Mouse (Mus musculus) cerebellum, postnatal 36 days (tissue): ENCODE data around the gene Bmpr1b.
A peak's percentile ranks its signal among the peaks of the same experiment; 100 is the strongest.

ENCODE experiments used
- DNase-seq, 2 experiments: peaks; one replicate each; pipeline ENCODE4 v3.0.0; 2021 to 2022; ENCODE audit warnings: mixed read lengths in 2 of 2

Bmpr1b gene

DNA sequence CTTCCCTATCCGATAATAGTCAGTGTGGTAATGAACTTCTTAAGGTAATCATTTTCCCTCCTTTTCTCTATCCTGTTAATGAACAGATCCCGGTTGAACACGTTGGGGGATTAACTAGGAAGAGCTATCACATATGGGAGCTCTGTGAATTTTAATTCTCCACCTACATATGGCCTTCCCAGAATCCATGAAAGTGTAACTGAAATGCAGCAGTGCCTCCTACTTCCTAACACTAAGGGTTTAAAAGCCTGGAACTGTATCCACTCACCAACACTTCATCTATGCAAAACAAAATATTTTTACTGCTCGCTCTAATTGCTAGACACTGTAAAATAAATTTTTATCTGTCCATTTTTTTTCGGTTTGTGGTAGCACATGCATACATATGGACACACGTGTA, 63.0 kb downstream of the Bmpr1b start:
- DNase-seq = no peak

DNA sequence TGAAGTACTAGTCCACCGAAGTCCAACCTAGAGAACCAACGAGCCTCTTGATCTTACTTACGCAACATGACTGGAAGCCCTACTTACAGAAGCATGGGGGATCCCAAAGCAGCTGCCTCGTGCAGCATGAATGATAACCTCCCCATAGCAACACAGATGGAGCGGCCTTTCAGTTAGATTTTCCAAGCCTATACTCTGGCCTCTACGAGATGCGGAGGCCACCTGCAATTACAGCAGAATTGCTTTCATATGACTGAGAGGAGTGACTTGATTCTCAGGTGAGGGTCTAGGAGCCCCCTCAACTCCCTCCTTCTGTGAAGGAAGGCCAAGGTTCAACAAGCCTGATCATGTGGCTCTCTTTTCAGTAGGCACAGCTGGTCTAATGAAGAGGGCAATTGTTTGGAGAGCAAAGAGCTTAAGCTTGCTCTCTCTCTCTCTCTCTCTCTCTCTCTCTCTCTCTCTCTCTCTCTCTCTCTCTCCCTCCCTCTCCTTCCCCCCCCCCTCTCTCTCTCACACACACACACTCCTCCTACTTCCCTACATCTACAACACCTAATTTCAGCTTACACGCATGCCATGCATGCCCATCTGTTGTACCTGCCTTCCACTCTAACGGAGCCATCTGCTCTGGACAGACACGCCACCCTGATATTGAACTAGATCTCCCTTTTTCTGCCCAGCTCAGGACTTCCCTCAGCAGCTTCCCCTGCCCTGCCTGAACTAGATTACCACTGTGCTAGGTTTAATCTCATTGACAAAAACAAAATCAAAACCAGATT, 65.0 kb downstream of the Bmpr1b start:
- peak in 1 of 2 experiments; percentile 7 for DNase-seq

GRCm38 (mm10) chr3:142103622-142104021, 65.6 kb downstream of the Bmpr1b start:
- DNase-seq = no peak

GRCm38 (mm10) chr3:142099151-142099550, 70.1 kb downstream of the Bmpr1b start:
- DNase-seq = no peak

DNA sequence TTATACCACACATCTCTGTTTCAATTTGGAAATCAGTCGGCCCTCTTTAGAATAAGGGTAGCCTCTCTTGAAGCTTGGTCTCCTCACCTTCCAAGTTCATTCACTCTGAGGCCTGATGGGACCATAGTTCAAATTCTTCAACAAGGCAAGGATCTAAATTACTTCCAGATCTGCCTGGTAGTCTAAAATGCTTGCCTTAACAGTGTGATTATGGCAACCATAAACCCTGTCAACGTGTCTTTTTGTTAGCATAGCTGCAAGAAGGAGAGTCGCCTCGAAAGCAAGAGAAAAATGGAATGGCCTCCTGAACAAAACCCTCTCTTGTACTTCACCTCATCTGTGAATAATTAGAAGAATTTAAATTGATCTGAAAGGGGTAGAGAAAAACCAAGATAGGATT, 75.2 kb downstream of the Bmpr1b start:
- DNase-seq = no peak

GRCm38 (mm10) chr3:142089684-142090083, 79.5 kb downstream of the Bmpr1b start:
- no peak for DNase-seq

DNA sequence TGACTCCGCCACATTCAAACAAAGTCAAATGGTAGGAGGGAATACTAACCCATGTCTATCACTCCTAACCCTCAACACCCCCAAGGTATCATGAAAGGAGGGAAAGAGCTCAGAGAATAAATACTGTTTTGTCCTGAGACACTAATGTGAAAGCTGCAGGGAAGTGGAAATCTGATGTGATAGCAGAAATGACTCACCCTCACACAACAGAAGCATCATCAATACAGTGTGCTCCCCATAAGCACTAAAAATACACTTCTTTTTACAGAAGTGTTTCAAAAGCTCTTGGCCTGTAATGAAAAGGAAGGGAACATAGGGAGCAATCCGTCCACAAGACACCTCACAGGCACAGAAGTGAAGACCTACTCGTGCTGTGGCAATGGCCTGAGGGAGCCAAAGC, 83.3 kb downstream of the Bmpr1b start:
- no peak for DNase-seq

DNA sequence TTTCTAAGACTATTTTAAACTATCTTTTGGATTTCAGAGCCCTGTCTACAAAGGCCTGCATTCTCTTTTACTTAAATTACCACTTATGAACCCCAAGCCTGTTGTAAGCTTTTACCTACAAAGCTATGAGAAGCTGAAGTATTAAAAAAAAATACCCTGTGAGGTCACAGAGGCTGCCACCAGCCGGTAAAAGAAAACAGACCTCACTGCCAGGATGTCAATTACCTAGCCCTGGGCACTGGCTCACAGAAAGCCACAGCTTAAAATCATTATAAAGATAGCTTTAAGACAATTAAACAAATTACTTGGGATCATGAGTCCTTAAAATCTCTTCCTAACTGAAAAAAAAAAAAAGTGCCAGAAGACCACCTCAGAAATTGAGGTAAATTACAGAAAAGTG, 85.1 kb downstream of the Bmpr1b start:
- no peak for DNase-seq

DNA sequence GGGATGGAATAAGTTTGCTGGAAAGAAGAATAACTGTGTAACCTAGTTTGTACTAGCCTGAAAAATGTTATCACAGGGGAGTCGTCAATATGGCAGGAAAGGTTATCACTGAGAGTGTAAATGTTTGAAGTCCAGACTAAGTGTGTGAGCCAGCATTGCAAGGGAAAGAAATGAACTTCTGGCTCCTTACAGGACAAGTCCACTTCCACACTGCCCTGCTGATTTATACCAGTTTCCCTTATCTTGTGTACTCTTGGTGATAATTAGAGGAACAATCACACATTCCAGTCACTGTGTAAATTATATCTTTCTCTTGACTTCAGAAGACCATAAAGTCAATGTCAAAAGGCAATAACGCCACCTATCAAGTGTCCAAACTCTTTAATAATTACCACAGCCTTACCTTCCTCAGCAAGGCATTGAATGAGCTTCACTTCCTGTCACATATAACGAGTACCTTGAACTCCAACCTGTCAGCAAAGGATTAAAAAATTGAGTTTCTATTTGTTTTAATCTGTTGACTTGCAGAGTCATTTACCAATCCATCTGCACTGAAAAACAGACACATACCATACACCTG, 91.4 kb downstream of the Bmpr1b start:
- no peak for DNase-seq

DNA sequence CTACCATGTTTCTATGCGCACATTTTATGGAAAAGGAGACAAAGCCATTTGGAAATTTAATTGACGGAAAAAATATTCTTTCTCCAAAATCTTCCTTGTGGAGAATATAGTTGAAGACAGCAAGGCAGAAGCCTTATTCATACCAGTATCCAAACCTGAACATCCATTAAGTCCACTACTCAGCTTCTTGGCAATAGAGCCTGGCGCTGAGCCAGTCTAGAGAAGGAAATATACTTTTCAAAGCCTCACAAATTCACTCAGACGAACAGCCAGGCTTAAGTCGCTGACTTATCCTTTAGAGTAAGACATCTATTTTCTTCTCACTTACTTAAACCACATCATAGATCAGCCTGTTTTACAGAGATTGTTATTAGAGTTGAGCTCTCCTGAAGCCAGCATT, 97.6 kb downstream of the Bmpr1b start:
- no peak for DNase-seq

- no peak for DNase-seq
Measured at GRCm38 (mm10) chr3:142066792-142067346, 102.4 kb downstream of the Bmpr1b start.

DNA sequence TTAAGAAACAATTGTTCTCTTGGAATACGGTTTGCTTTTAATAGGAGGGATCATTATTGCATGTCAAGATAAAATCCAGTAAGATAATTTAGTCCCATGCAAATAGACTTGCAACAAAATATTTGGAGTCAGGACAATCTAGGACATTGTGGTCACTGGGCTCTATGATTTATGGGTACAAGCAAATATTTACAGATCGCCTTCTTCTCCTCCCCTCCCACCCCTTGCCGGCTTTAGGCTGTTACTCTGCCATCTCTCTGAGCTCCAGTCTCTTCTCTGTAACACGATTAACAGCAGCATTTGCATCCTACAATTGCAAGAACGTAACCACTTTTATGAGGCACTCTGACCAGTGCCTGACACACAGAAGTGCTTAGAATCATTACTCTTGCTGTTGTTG, 104.1 kb downstream of the Bmpr1b start:
- no peak for DNase-seq

- DNase-seq = no peak
Measured at GRCm38 (mm10) chr3:142063536-142064226, 105.5 kb downstream of the Bmpr1b start.

GRCm38 (mm10) chr3:142061267-142061666, 108.0 kb downstream of the Bmpr1b start:
- DNase-seq = no peak

GRCm38 (mm10) chr3:142059890-142060289, 109.3 kb downstream of the Bmpr1b start:
- DNase-seq = no peak

DNA sequence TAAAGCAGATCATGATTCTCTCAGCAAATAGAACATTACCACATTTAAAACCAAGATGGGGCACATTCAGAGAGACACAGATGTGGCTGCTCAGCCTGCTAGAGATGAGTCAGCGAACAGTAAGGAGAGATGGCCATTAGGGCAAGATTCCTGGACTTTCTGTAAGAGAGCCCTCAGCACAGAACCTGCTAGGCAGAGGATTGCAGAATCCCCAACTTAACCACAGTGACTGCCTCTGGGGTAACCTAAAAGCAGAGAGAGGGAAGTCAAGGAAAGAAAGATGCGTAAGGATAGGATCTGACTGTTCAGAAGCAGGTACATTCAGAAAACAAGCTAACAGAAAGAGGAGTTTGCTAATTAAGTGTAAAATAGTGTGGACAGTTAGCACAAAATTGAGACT, 118.5 kb downstream of the Bmpr1b start:
- DNase-seq = no peak

GRCm38 (mm10) chr3:142049610-142050009, 119.6 kb downstream of the Bmpr1b start:
- no peak for DNase-seq

DNA sequence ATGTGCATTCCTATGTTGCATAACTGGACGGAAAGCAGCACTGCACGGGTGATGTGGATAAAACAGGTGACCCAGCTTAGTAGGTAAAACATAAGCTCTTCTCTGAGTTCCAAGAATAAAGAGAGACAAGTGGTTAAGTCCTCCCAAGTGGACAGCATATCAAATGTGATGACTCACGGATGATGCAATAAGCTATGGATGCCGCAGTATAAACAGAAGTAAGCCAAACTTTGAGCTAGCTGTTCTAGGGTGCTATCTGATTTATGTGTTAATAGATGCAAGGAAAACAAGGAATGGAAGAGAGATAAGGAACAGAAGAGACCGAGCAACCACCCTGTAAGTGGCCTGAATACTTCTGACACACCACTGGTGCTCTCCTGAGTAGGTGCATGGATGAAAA, 120.1 kb downstream of the Bmpr1b start:
- DNase-seq = no peak

DNA sequence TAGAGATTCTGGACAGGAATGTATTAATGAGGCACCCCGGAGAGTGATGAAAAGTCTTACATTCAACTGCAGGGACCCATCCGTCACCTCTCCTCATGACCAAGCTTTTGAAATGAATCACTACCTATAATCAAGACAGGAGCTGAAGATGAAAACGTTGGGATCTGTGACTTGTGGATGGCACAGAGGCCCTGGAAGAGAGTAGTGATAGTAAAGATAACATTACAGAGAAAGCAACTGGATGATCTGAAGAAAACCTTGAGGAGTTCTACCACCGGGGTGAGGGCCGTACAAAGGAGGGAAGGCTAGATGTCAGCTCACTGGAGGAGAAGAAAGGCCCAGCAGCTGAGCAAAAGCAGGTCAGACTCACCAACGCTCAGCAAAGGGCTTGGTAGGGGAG, 120.7 kb downstream of the Bmpr1b start:
- no peak for DNase-seq

- no peak for DNase-seq
Measured at GRCm38 (mm10) chr3:142043463-142043862, 125.8 kb downstream of the Bmpr1b start.

GRCm38 (mm10) chr3:142043006-142043405, 126.2 kb downstream of the Bmpr1b start:
- no peak for DNase-seq

- no peak for DNase-seq
Measured at GRCm38 (mm10) chr3:142040345-142040744, 128.9 kb downstream of the Bmpr1b start.

DNA sequence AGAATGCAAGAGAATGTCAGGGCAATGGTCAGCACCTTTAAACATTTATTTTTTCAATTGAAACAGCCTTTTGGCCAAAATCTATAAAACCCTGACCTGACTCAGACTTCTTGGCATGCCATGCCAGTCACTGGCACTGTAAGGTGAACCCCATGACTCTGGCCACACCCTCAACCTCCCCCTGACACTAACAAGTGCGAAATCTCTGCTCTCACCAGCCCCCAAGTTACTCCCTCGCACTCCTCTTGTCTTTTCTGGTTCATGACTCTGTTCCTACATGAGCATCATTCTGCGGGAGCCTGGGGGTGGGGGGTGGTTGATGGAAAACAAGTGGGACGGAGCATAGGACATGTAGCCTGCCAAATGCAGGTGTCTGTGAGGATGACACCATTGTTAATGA, 135.1 kb downstream of the Bmpr1b start:
- DNase-seq = no peak

DNA sequence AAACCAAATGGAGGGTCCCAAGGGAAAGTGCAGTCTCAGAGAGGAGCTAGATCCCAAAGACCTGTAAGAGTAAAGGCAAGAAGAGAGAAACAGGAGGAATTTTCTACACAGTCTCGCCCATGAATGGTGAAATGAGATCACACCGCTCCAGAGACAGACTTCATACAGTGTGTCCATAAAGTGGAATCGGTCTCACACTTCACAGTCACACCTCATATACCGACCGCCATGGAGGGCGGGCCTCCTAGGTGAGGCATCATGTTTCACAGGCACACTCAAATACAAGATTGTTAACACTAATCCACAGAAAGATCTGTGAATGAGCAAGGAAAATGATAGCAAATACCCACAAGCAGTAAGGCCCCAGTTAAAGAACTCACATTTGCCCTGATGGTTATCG, 149.5 kb downstream of the Bmpr1b start:
- DNase-seq = no peak
